Mouse (Mus musculus) lung, postnatal 0 days (tissue): ENCODE measurements around the gene Tmem205.

Experiments
- CTCF ChIP-seq: IDR thresholded peaks from 2 replicates; pipeline ENCODE4 v1.5.1; 2016; ENCODE audit warnings: antibody characterized with exemption, mild to moderate bottlenecking
- EP300 ChIP-seq: IDR thresholded peaks from 2 replicates; pipeline ENCODE4 v1.6.1; 2016; ENCODE audit warnings: antibody characterized with exemption, mild to moderate bottlenecking, control low read depth

DNA sequence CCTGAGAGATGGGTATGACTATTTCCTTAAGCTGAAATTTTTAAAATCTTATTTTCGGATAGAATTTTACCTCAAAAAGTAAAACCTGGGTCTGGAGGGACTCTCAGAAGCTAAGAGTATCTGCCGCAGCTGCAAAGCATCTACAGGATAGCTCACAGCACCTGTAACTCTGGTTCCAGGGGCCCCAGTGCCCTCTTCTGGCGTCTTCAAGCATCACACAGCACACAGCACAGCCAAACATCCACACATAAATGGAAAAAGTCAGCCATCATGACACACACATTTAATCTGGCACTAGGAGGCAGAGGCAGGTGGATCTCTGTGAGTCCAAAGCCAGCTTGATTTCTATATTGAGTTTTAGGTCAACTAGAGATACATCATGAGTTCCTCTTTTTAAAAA is 50.8 kb downstream of the Tmem205 start:
- TF ChIP-seq CTCF (peak; percentile 26; the same call in 1 of the 2 replicates), EP300 (no peak)
